Mouse (Mus musculus) ES-E14 (cell line): ENCODE measurements around the gene Nmur1. TPM values are rescaled to one million over a fixed set of nuclear protein-coding genes. Genes with fewer than 3 reads are reported as not detected.

Experiments
- DNase-seq: peaks from one replicate; pipeline ENCODE4 v3.0.0-alpha.2; 2013; ENCODE audit warnings: low read depth, low spot score
- H3K27ac ChIP-seq: 2 replicates; pipeline ENCODE4 v1.5.1; 2012; ENCODE audit warnings: low read depth, mild to moderate bottlenecking, low read length, moderate library complexity, mixed read lengths; ENCODE audit not compliant: poor library complexity, insufficient read depth, severe bottlenecking
- H3K36me3 ChIP-seq: 2 replicates; pipeline ENCODE4 v1.6.1; 2012; ENCODE audit warnings: mild to moderate bottlenecking, low read length, moderate library complexity, mixed read lengths; ENCODE audit not compliant: control insufficient read depth, poor library complexity, insufficient read depth, severe bottlenecking
- H3K4me1 ChIP-seq, 2 experiments: fragments of 150-350 bp in 1 of 2; sonication (generic) in 1 of 2; 2 replicates each; pipeline ENCODE4 v1.6.1; 2012; ENCODE audit warnings: low read length in 2 of 2, mild to moderate bottlenecking in 1 of 2, mixed read lengths in 1 of 2; ENCODE audit not compliant: control insufficient read depth in 2 of 2, insufficient read depth in 2 of 2, poor library complexity in 1 of 2
- H3K4me3 ChIP-seq, 2 experiments: fragments of 150-350 bp in 1 of 2; sonication (generic) in 1 of 2; 2 replicates each; pipeline ENCODE4 v1.5.1; 2012; ENCODE audit warnings: low read length in 2 of 2, low read depth in 1 of 2, mild to moderate bottlenecking in 1 of 2, mixed read lengths in 1 of 2; ENCODE audit not compliant: insufficient read depth in 1 of 2, poor library complexity in 1 of 2, severe bottlenecking in 1 of 2
- H3K9ac ChIP-seq: 2 replicates; pipeline ENCODE4 v1.6.1; 2012; ENCODE audit warnings: low read depth, mild to moderate bottlenecking, low read length, mixed read lengths; ENCODE audit not compliant: poor library complexity, insufficient read depth, severe bottlenecking
- H3K9me3 ChIP-seq: fragments of 150-350 bp; sonication (generic); 2 replicates; pipeline ENCODE4 v1.6.1; 2012; ENCODE audit warnings: low read depth, mild to moderate bottlenecking, low read length; ENCODE audit not compliant: control insufficient read depth, insufficient read depth
- CHD2 ChIP-seq: IDR thresholded peaks from 2 replicates; pipeline ENCODE4 v1.6.1; 2014; ENCODE audit warnings: mild to moderate bottlenecking, low read depth, low read length, inconsistent platforms
- HCFC1 ChIP-seq: IDR thresholded peaks from 2 replicates; pipeline ENCODE4 v1.6.1; 2012; ENCODE audit warnings: low read length, inconsistent platforms, borderline replicate concordance; ENCODE audit not compliant: insufficient read depth
- MAFK ChIP-seq: IDR thresholded peaks from 2 replicates; pipeline ENCODE4 v1.6.1; 2014; ENCODE audit warnings: mild to moderate bottlenecking, low read depth, low read length, inconsistent platforms; ENCODE audit not compliant: insufficient read depth
- ZC3H11A ChIP-seq: IDR thresholded peaks from 2 replicates; pipeline ENCODE4 v1.6.1; 2012; ENCODE audit warnings: low read depth, mild to moderate bottlenecking, inconsistent platforms, low read length, borderline replicate concordance
- ZNF384 ChIP-seq: IDR thresholded peaks from 2 replicates; pipeline ENCODE4 v1.6.1; 2012; ENCODE audit warnings: low read depth, low read length, inconsistent platforms
- in situ Hi-C, 2 experiments: fragments of 600-800 bp; cut with MboI; formaldehyde crosslinking; loops; one replicate each; pipeline ENCODE4 v1.15.1; 2025; ENCODE audit warnings: low sequenced_read_pairs in 2 of 2, inconsistent platforms in 1 of 2; ENCODE audit not compliant: unreplicated experiment in 2 of 2
- total RNA-seq: library from RNA; depleted of rRNA; stranded (reverse); fragments of 300-350 nt; gene quantifications from 2 replicates; pipeline ENCODE4 v1.2.3, GENCODE M21; 2012

Nmur1 gene
- total RNA-seq, 1 experiment = 0.18 TPM

DNA sequence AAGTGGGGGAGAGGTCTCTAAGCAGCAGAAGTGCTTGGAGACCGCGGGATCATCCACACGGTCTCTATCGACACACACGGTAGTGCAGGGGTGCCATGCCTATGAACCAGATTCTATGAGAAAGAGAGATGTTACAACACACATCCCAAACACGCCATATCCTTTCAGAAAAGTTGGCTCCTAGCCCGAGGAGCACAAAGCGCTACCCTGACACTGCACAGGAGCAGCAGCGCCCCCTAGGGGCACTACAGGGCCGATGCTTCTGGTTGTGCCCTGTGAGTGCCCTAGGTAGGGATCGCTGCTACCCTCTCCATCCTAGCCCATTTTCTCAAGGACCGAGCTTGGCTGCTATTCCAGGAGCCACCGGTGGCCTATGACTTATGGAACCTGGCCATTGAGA lies 45.0 kb downstream of the Nmur1 start:
- Histone ChIP-seq H3K9me3 (no peaks in the 10 kb centered on the region), H3K9ac (no peak overlapping the region; the same call in 1 of the 2 replicates), H3K27ac (no peak overlapping the region), H3K36me3 (no peaks in the 10 kb centered on the region), H3K4me1 (peaks cover 0 to 4% of the 10 kb centered on the region in 2 experiments; a peak in 2 of 4 replicates), H3K4me3 (peak overlapping the region; percentile 44 to 66; a peak in 3 of 4 replicates)
- DNase-seq = peak; percentile 78
- TF ChIP-seq ZC3H11A = no peak
- no peak for TF ChIP-seq HCFC1
- no peak for TF ChIP-seq ZNF384
- no peak for TF ChIP-seq MAFK
- TF ChIP-seq CHD2 = no peak
- in situ Hi-C loops = no loop called here

DNA sequence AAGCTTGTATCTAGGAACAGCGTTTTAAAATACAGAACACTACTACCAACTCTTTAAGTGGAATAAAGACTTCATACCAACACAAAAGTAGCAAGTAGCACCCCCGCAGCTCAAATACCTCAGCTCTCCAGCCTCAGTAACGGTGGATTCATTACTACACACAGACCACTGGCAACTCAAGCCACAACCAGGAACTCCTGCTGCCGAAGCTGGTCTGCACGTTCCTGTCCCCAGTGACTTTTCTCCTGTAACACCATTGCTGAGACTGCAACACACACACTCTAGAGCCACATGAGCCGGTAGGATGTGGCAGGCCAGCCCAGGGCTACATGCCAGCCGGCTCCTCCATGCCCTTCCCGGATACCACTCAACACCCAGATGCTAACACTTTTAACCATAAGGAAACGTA lies 46.9 kb downstream of the Nmur1 start:
- Histone ChIP-seq H3K27ac (no peak overlapping the region), H3K36me3 (no peaks in the 10 kb centered on the region), H3K4me1 (peaks cover 0 to 4% of the 10 kb centered on the region in 2 experiments; a peak in 2 of 4 replicates), H3K9me3 (no peaks in the 10 kb centered on the region), H3K4me3 (no peak overlapping the region), H3K9ac (no peak overlapping the region)
- in situ Hi-C loops = no loop called here
- no peak for DNase-seq
- no peak for TF ChIP-seq CHD2
- no peak for TF ChIP-seq ZNF384
- TF ChIP-seq MAFK = no peak
- no peak for TF ChIP-seq HCFC1
- no peak for TF ChIP-seq ZC3H11A

DNA sequence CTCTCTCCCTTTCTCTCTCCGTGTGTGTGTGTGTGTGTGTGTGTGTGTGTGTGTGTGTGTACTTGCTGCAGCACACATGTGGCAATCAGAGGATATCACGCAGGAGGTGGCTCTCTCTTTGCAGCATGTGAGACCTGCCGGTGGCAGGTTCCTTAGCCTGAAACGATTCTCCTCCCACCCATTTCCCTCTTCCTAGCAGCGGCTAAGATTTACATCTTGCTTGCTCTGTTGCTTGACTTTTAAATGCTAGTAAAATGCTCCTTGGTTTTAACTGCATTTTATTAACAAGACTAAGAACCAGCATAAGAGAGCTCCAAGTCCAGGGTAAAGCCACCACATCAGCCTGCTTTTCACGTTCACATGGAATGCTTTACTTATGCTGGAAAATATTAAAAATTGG lies 47.4 kb downstream of the Nmur1 start:
- in situ Hi-C loops = no loop called here
- no peak overlapping the region for H3K4me3 ChIP-seq

DNA sequence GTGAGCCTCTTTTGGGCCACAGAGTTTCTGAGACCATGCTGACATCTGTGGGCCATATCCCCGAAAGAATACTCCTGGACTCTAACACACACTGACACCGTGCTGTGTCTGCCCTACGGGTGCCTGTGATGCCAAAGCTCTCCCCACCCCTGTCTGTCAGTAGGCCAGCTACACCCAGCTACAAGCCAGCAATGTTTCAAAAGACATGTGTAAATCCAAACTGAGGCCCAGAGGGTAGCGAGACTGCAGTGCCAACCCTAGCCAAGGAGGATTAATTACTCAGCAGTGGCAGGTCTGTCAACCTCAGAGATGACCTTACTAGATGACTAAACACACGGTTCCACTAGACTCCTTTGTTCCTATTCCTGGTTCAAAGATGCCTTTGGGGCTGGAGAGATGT lies 49.7 kb downstream of the Nmur1 start:
- H3K4me3 ChIP-seq = no peak overlapping the region
- no peak for TF ChIP-seq ZC3H11A
- no peak for TF ChIP-seq CHD2
- TF ChIP-seq ZNF384 = no peak
- TF ChIP-seq MAFK = no peak
- no peak for TF ChIP-seq HCFC1
- in situ Hi-C loops = no loop called here
- H3K36me3 ChIP-seq = no peaks in the 10 kb centered on the region
- H3K9me3 ChIP-seq = no peaks in the 10 kb centered on the region
- DNase-seq = no peak
- H3K9ac ChIP-seq = no peak overlapping the region
- peaks cover 0 to 4% of the 10 kb centered on the region in 2 experiments; a peak in 2 of 4 replicates for H3K4me1 ChIP-seq
- H3K27ac ChIP-seq = no peak overlapping the region

More for the DNA sequence above, 47.4 kb downstream of the Nmur1 start:
- H3K4me1 ChIP-seq = peaks cover 0 to 4% of the 10 kb centered on the region in 2 experiments; a peak in 2 of 4 replicates
- no peaks in the 10 kb centered on the region for H3K9me3 ChIP-seq
- no peaks in the 10 kb centered on the region for H3K36me3 ChIP-seq
- no peak for TF ChIP-seq HCFC1
- no peak for TF ChIP-seq MAFK
- TF ChIP-seq ZC3H11A = no peak
- no peak for TF ChIP-seq CHD2
- no peak overlapping the region for H3K9ac ChIP-seq
- DNase-seq = no peak
- H3K27ac ChIP-seq = no peak overlapping the region

DNA sequence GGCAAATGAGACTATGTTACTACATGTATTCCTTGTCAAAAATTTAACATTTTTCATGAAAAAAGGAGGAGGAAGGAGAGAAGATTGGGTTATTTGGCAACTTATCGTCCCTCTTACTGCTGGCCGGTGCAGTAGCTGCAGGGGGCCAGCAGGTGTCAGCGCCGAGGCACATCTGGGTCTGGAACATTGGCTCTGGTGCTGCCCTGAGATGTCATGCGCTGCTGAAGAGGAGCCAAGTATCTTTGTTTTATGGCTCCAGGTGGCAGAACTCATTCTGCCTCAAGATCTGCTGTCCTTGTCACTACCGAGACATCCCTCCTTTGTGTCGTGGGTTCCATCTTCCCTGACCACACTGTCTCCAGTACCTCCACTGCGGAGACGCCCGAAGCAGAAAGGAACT lies 54.0 kb downstream of the Nmur1 start:
- Histone ChIP-seq H3K9ac (no peak overlapping the region), H3K4me1 (no peaks in the 10 kb centered on the region), H3K36me3 (no peaks in the 10 kb centered on the region), H3K4me3 (no peak overlapping the region; a peak in 1 of 4 replicates), H3K9me3 (no peaks in the 10 kb centered on the region), H3K27ac (no peak overlapping the region)
- DNase-seq = no peak
- in situ Hi-C loops = no loop called here
- TF ChIP-seq ZC3H11A = peak; percentile 36; the same call in 1 of the 2 replicates
- no peak for TF ChIP-seq ZNF384
- TF ChIP-seq CHD2 = no peak
- no peak for TF ChIP-seq MAFK
- TF ChIP-seq HCFC1 = no peak
